Mouse (Mus musculus): ENCODE measurements at regions not wholly inside any gene's neighbourhood (a gene's known extent, or its start where the extent isn't known, plus 50 kb on each side); places are given as distances from the start of the nearest gene placed in this dataset.
"Not testable (repeated sequence)": the region's sequence is repeated elsewhere in the genome, so short reads cannot be mapped to it uniquely, and the experiment has no call there.

DNA sequence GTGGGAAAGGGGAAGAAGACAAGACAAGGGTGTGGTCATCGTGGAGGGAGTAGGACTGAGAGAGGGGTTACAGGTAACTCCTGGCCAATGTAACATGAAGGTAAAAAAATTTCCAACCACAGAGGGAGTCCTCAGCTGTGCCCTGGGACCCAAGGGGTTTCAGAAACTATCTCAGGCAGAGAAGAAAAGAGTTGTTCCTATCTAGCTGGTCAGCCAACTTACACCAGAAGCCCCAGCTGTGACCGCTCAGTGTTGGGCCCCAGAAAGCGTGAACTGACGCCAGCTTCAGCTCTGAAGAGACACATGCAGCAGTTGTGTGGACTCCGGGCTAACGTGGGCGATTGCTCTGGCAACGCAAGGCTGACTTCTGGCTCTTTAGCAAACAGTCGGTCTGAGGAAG is 52.2 kb downstream of the Rhob start:
- no peak for DNase-seq (ENCODE audit: low spot score in 2 of 2)

DNA sequence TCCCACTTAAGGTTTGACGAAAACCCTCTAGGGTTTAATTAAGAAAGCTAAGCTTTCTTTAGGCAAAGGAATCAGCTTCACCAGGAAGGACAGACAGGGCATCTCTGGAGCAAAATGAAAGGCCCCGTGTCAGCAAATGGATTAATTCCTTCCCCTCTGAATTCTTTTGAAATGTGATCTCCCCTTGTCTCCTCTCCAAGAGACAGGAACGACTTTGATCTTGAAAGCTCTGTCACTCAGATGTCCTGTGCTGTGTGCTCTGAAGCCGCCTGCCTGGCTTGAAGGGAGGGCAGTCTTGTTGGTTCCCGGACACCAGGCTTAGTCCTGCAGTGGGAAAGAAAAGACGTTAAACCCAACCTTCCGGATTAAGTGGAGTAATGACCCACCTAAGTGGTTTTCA is 52.8 kb downstream of the Rhob start:
- no peak for DNase-seq (ENCODE audit: low spot score in 2 of 2)

DNA sequence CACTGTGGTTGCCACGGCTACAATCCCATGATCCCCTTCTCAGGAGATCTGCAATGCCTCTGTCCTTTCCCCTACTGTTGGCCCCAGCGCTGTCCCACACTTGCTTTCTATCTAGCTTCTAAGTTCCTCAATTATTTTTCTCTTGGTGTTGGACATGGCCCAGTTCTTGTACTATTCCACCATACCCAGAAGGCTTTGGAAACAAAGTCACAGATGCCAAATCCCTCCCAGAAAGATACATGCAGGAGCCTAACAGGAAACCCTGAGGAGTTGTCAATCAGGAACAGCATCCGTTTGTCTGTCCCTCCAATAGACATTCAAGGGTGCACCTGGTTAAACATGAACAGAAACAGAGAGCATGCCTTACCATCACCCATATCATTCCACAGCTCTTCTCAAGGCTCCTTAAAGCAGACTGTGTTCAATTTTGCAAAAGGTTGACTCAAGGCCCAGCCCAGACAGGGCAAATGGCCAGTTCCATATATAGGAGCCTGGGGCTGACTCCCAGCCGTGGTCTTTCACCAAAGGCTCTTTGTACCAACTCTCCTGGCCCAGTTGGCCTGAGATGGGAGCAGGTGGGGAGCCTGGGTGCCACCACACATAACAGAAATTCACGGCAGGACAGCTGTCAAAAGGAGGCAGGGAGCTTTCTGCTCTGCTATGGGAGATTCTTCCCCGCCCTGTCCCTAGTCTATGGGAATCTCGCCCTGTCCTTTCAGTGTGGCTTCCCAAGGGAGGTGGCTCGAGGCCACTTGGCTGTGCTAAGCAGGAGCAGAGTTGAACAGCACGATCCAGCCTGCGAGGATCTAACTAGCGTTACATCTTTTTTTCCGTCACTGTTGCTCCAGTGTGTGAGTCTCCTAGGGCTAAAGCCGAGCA is 54.6 kb downstream of the Rhob start:
- DNase-seq (ENCODE audit: low spot score in 2 of 2) = no peak

GRCm38 (mm10) chr12:8443917-8444453 is 55.8 kb downstream of the Rhob start:
- DNase-seq (ENCODE audit: low spot score in 2 of 2) = no peak

DNA sequence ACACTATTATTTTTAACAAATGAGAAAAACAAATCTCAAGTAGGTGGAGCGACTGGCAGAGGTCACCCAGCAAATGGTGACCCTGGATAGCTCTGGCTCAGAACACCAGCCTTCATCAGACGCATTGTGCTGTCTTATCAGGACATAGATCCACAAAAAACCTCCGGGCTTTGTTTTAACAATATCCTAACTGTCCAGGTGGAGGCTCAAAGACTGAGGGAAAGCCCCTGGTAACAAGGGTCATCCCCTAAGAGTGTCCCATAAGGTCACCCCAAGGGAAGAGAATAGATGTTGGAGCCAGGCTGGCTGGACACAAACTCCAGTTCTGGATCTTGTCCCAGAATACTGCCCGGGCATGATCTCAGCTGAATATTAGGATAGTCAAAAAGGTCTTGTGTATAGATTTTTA is 56.6 kb downstream of the Rhob start:
- DNase-seq (ENCODE audit: low spot score in 2 of 2) = no peak

DNA sequence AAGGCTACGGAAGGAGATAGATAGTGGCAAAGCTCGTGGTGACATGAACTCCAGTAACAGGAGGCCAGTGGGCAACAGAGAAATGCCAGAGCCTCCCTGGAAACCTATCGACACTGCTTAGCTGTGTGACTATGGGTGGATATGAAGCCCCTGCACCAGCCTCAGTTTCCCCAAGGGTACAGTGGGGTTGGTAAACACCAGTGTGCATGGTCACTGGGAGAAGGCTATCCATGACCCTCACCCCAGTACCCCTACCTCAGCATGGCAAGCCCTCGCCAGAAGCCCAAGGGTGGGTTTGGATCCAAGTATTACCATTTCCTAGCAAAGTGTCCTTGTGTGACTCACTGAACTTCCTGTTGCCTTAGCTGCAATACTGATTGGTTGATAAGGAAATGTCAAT is 58.5 kb downstream of the Rhob start:
- DNase-seq (ENCODE audit: low spot score in 2 of 2) = no peak

- DNase-seq (ENCODE audit: low spot score in 2 of 2) = no peak
These were observed 59.4 kb downstream of the Rhob start for GRCm38 (mm10) chr12:8440373-8440772.

DNA sequence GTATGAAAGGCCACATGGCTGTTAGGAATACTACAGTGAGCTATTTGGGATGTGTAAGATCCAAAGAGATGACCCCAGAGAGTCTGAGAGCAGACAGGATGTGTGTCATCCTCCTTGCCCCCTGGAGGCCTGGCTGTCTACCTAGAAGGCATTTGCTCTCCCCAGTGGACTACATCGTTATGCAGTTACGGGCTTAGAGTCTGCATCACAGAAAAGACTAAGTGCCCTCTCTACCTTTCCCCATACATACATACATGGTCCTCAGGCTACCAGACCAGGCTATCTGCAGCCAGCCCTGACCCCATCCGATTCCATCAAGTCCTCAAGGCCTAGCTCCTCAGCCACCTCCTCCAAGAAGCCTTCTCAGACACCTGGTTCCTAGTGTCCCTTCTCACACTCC is 59.9 kb downstream of the Rhob start:
- no peak for DNase-seq (ENCODE audit: low spot score in 2 of 2)

DNA sequence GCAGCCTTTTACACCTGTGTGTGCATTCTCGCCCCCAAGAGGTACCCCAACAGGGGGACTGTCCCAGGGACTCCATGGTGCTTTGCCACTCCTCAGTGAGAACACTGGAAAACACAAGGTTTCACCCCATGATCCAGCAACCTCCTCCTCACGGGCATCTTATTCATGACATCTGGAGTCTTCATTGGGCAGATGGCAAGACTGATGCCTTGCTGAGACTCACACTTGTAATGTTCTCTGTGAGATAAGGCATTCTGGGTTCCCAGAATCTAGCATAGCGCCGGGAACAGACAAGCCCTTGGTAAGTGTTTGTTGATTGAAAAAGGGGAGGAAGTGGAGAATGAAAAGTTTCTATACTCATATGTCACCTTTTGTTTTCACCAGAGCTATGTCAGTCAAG is 60.3 kb downstream of the Rhob start:
- peak in 1 of 2 experiments; percentile 64 for DNase-seq (ENCODE audit: low spot score in 2 of 2)

DNA sequence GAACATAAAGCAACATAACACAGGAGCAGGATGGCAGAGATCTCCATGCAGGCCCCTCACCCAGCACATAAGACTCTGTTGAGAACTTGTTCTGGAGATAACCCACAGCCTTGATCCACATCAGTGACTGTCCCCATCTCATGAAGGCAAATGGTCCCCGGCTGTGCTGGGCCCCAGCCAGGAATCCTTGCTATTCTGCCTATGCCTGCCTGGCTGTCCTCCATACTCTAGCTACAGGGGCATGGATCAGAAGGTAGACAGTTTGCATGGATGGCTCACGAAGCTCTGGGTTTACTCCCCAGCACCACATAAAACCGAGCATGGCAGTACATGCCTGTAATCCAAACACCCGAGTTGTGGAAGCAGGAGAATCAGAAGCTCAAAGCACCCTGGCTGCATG is 61.2 kb downstream of the Rhob start:
- no peak for DNase-seq (ENCODE audit: low spot score in 2 of 2)

- DNase-seq (ENCODE audit: low spot score in 2 of 2) = no peak
These were observed 62.7 kb downstream of the Rhob start for GRCm38 (mm10) chr12:8436976-8437580.

DNA sequence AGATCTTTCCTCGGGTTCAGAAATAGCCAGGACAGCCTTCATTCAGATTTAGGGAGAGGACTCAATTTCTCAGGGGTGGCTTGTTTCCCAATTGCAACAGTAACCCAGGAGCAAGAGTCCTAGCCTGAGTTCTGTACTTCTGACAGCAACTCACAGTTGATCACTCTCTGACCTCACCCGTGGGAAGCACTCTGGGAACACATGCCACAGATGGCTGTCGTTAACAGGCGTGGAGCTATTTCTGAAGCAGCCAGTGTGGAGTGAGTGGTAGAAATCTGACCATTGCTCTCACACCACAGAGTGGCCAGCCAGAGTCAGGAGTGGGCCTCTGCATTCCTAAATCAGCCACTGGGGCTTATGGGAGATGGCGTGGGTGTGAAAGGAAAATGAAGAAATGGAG is 63.3 kb downstream of the Rhob start:
- no peak for DNase-seq (ENCODE audit: low spot score in 2 of 2)

- not testable (repeated sequence) for DNase-seq (ENCODE audit: low spot score in 2 of 2)
These were observed 64.0 kb downstream of the Rhob start for GRCm38 (mm10) chr12:8435651-8436348.

GRCm38 (mm10) chr12:8428228-8428990 is 71.4 kb downstream of the Rhob start:
- no peak for DNase-seq (ENCODE audit: low spot score in 2 of 2)

DNA sequence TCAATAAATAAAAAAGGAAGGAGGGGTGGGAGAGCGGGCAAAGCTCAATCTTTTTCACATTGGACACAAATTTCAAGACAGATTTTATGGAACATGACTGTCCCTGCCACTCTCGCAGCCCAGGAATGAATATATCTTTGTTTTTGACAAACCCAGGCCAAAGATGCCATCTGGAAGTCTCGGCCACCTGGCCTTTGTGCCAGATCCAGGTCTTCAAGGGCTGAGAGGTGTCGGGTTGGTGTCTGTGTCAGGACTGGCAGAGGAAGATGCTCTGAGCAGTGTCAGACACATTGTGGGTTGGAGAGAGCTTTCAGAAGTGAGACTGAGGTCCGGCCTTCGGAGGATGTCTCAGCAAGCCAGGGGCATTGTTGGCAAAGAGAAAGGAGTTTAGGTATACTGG is 75.3 kb downstream of the Rhob start:
- no peak for DNase-seq (ENCODE audit: low spot score in 2 of 2)

GRCm38 (mm10) chr12:8422676-8423075 is 77.1 kb downstream of the Rhob start:
- DNase-seq (ENCODE audit: low spot score in 2 of 2) = peak; percentile 31 to 70

- no peak for DNase-seq (ENCODE audit: low spot score in 2 of 2)
These were observed 78.6 kb downstream of the Rhob start for GRCm38 (mm10) chr12:8421271-8421567.

DNA sequence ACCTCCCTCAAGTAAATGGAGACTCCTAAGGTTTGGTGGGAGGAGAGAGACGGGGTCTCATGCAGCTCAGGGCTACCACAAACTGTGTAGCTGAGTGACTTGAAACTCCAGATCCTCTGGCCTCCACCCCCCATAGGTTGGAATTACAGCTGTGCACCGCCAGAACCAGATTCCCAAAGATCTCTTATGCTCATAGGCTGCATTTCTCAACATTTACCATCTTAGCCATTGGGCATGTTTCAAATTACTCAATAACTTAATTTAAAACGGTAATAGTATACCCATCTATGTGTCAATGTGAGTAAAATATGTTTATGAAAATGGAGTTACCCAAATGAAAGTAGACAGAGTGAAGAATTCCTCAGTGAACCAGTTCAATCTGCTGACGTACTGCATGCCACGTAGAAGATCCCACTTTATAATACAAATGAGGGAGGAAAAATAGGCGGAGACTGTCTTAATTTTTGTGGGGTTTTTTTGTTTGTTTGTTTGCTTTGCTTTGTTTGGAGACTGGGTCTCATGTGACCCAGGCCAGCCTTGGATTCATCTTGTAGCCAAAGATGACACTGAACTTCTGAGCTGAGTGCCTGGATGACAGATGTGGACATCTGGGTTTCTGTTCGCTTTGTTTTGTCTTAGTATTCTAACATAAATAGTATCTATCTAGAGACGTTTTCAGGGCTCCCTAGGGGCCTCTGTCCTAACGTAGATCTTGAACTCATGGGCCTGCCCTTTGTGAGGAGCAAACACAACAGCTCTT is 79.1 kb downstream of the Rhob start:
- no peak for DNase-seq (ENCODE audit: low spot score in 2 of 2)

GRCm38 (mm10) chr12:8418890-8419289 is 80.9 kb downstream of the Rhob start:
- no peak for DNase-seq (ENCODE audit: low spot score in 2 of 2)

- DNase-seq (ENCODE audit: low spot score in 2 of 2) = no peak
These were observed 82.5 kb downstream of the Rhob start for GRCm38 (mm10) chr12:8417127-8417790.
